Mouse (Mus musculus): ENCODE results near the gene Gm11011. TPM values are rescaled to one million over a fixed set of nuclear protein-coding genes. Genes with fewer than 3 reads are reported as not detected.

The Gm11011 gene
- polyA plus RNA-seq, 1 experiment = not detected

- Histone ChIP-seq H3K9me3 (ENCODE audit: control insufficient read depth, low read length) (peaks cover 13% of the 10 kb centered on the region; the same call in 1 of the 2 replicates), H3K4me1 (ENCODE audit: control insufficient read depth) (no peaks in the 10 kb centered on the region), H3K36me3 (ENCODE audit: control insufficient read depth) (no peaks in the 10 kb centered on the region), H3K27me3 (ENCODE audit: control insufficient read depth) (no peaks in the 10 kb centered on the region), H3K4me3 (replicated peaks) (no peak overlapping the region)
- TF ChIP-seq GATA1 (IDR thresholded peaks at IDR 0.05; ENCODE audit: low read length) (no peak), TAL1 (IDR thresholded peaks at IDR 0.05; ENCODE audit: low read length) (no peak)
Measured at GRCm38 (mm10) chr2:169597971-169598370, 10.4 kb upstream of the Gm11011 start.

GRCm38 (mm10) chr2:169597357-169597756 lies 9.8 kb upstream of the Gm11011 start:
- no peaks in the 10 kb centered on the region for H3K36me3 ChIP-seq (ENCODE audit: control insufficient read depth)
- no peak for TF ChIP-seq TAL1 (IDR thresholded peaks at IDR 0.05; ENCODE audit: low read length)
- TF ChIP-seq GATA1 (IDR thresholded peaks at IDR 0.05; ENCODE audit: low read length) = no peak
- no peak overlapping the region for H3K4me3 ChIP-seq (replicated peaks)
- no peaks in the 10 kb centered on the region for H3K27me3 ChIP-seq (ENCODE audit: control insufficient read depth)
- H3K4me1 ChIP-seq (ENCODE audit: control insufficient read depth) = no peaks in the 10 kb centered on the region
- H3K9me3 ChIP-seq (ENCODE audit: control insufficient read depth, low read length) = peaks cover 18% of the 10 kb centered on the region; the same call in 1 of the 2 replicates

- H3K9me3 ChIP-seq (ENCODE audit: control insufficient read depth, low read length) = peaks cover 33% of the 10 kb centered on the region
- TF ChIP-seq TAL1 (IDR thresholded peaks at IDR 0.05; ENCODE audit: low read length) = no peak
- no peak for TF ChIP-seq GATA1 (IDR thresholded peaks at IDR 0.05; ENCODE audit: low read length)
- no peaks in the 10 kb centered on the region for H3K4me1 ChIP-seq (ENCODE audit: control insufficient read depth)
Measured at GRCm38 (mm10) chr2:169593742-169594141, 6.2 kb upstream of the Gm11011 start.

GRCm38 (mm10) chr2:169590412-169590811 lies 2.9 kb upstream of the Gm11011 start:
- H3K36me3 ChIP-seq (ENCODE audit: control insufficient read depth) = no peaks in the 10 kb centered on the region
- H3K27me3 ChIP-seq (ENCODE audit: control insufficient read depth) = no peaks in the 10 kb centered on the region
- peaks cover 51% of the 10 kb centered on the region for H3K9me3 ChIP-seq (ENCODE audit: control insufficient read depth, low read length)
- TF ChIP-seq TAL1 (IDR thresholded peaks at IDR 0.05; ENCODE audit: low read length) = no peak
- no peak for TF ChIP-seq GATA1 (IDR thresholded peaks at IDR 0.05; ENCODE audit: low read length)
- H3K4me1 ChIP-seq (ENCODE audit: control insufficient read depth) = no peaks in the 10 kb centered on the region
- H3K4me3 ChIP-seq (replicated peaks) = no peak overlapping the region

More at GRCm38 (mm10) chr2:169593742-169594141, 6.2 kb upstream of the Gm11011 start:
- H3K27me3 ChIP-seq (ENCODE audit: control insufficient read depth) = no peaks in the 10 kb centered on the region
- H3K4me3 ChIP-seq (replicated peaks) = no peak overlapping the region
- no peaks in the 10 kb centered on the region for H3K36me3 ChIP-seq (ENCODE audit: control insufficient read depth)

- Histone ChIP-seq H3K36me3 (ENCODE audit: control insufficient read depth) (no peaks in the 10 kb centered on the region), H3K9me3 (ENCODE audit: control insufficient read depth, low read length) (peaks cover 52% of the 10 kb centered on the region), H3K4me3 (replicated peaks) (no peak overlapping the region), H3K27me3 (ENCODE audit: control insufficient read depth) (no peaks in the 10 kb centered on the region), H3K4me1 (ENCODE audit: control insufficient read depth) (no peaks in the 10 kb centered on the region)
- TF ChIP-seq GATA1 (IDR thresholded peaks at IDR 0.05; ENCODE audit: low read length) (no peak), TAL1 (IDR thresholded peaks at IDR 0.05; ENCODE audit: low read length) (no peak)
Measured at GRCm38 (mm10) chr2:169589697-169590096, 2.2 kb upstream of the Gm11011 start.

GRCm38 (mm10) chr2:169586688-169587087 lies 857 bp downstream of the Gm11011 start:
- no peak for TF ChIP-seq GATA1 (IDR thresholded peaks at IDR 0.05; ENCODE audit: low read length)
- no peak for TF ChIP-seq TAL1 (IDR thresholded peaks at IDR 0.05; ENCODE audit: low read length)
- Histone ChIP-seq H3K36me3 (ENCODE audit: control insufficient read depth) (no peaks in the 10 kb centered on the region), H3K4me3 (replicated peaks) (no peak overlapping the region), H3K9me3 (ENCODE audit: control insufficient read depth, low read length) (peaks cover 50% of the 10 kb centered on the region), H3K27me3 (ENCODE audit: control insufficient read depth) (no peaks in the 10 kb centered on the region), H3K4me1 (ENCODE audit: control insufficient read depth) (no peaks in the 10 kb centered on the region)

- Histone ChIP-seq H3K4me3 (replicated peaks) (no peak overlapping the region), H3K4me1 (ENCODE audit: control insufficient read depth) (no peaks in the 10 kb centered on the region), H3K36me3 (ENCODE audit: control insufficient read depth) (no peaks in the 10 kb centered on the region), H3K27me3 (ENCODE audit: control insufficient read depth) (no peaks in the 10 kb centered on the region), H3K9me3 (ENCODE audit: control insufficient read depth, low read length) (peaks cover 48% of the 10 kb centered on the region)
- no peak for TF ChIP-seq TAL1 (IDR thresholded peaks at IDR 0.05; ENCODE audit: low read length)
- TF ChIP-seq GATA1 (IDR thresholded peaks at IDR 0.05; ENCODE audit: low read length) = no peak
Measured at GRCm38 (mm10) chr2:169585631-169586285, 1.8 kb downstream of the Gm11011 start.

GRCm38 (mm10) chr2:169584745-169585456 lies 2.6 kb downstream of the Gm11011 start:
- H3K9me3 ChIP-seq (ENCODE audit: control insufficient read depth, low read length) = peaks cover 43% of the 10 kb centered on the region
- H3K4me1 ChIP-seq (ENCODE audit: control insufficient read depth) = no peaks in the 10 kb centered on the region
- no peaks in the 10 kb centered on the region for H3K36me3 ChIP-seq (ENCODE audit: control insufficient read depth)
- no peak overlapping the region for H3K4me3 ChIP-seq (replicated peaks)
- H3K27me3 ChIP-seq (ENCODE audit: control insufficient read depth) = no peaks in the 10 kb centered on the region
- no peak for TF ChIP-seq TAL1 (IDR thresholded peaks at IDR 0.05; ENCODE audit: low read length)
- TF ChIP-seq GATA1 (IDR thresholded peaks at IDR 0.05; ENCODE audit: low read length) = no peak

- Histone ChIP-seq H3K4me1 (ENCODE audit: control insufficient read depth) (no peaks in the 10 kb centered on the region), H3K4me3 (replicated peaks) (no peak overlapping the region), H3K36me3 (ENCODE audit: control insufficient read depth) (no peaks in the 10 kb centered on the region), H3K9me3 (ENCODE audit: control insufficient read depth, low read length) (peaks cover 32% of the 10 kb centered on the region), H3K27me3 (ENCODE audit: control insufficient read depth) (no peaks in the 10 kb centered on the region)
- TF ChIP-seq TAL1 (IDR thresholded peaks at IDR 0.05; ENCODE audit: low read length) (no peak), GATA1 (IDR thresholded peaks at IDR 0.05; ENCODE audit: low read length) (no peak)
Measured at GRCm38 (mm10) chr2:169583476-169583875, 4.1 kb downstream of the Gm11011 start.

Data from erythroblast, embryonic 14.5 days (primary cell).